ENCODE assay signal across 24 mouse cellular contexts in genomic region chrX:10896193-10896955, GRCm38 (mm10).
DNase-seq lines count a peak whose midpoint lies in the region; ATAC-seq and TF ChIP-seq lines count a peak whose summit lies in the region.
"Had no signal": no experiment of that assay in that cellular context is flagged by ENCODE, and none has a peak within 500 bp of the region (broad histone marks: within the 10 kb centered on the region; RNA-seq: fewer than 3 reads in every experiment).

No protein-coding gene starts in this region.

- WGBS in lung, embryonic 14.5 days: 63% methylated on average over 5 of the region's 5 CpGs
- 55% methylated on average over 5 of the region's 5 CpGs for WGBS in lung, embryonic 16.5 days
- 75% methylated on average over 5 of the region's 5 CpGs for WGBS in lung, adult 2 months

- peak; percentile 17 for DNase-seq in kidney, postnatal 10 days
- DNase-seq in kidney, postnatal 36 days: no peak
- DNase-seq in lung, embryonic 14.5 days: peak; percentile 81
- no peak for DNase-seq in lung, postnatal 36 days
- no peak for DNase-seq in lung, adult 2 months
- peak; percentile 13 to 67 for DNase-seq in lung, postnatal 4 days
- no peak for DNase-seq in lung, postnatal 10 days
- DNase-seq: adrenal gland, adult 8-10 months; adrenal gland, postnatal 14 days; adrenal gland, postnatal 36 days; B cell, adult 2 months; cerebellum, adult 11-12 months; cerebellum, adult 2 months; cerebellum, adult 9-10 months; cerebellum, postnatal 25 days had no signal

- no peaks in the 10 kb centered on the region for H3K27me3 ChIP-seq in lung, embryonic 14.5 days (ENCODE audit: insufficient read depth, low read length)
- no peaks in the 10 kb centered on the region for H3K27me3 ChIP-seq in lung, embryonic 16.5 days (ENCODE audit: control insufficient read depth, insufficient read depth, low read depth, low read length)
- H3K27me3 ChIP-seq: CH12.LX; embryonic facial prominence, embryonic 12.5 days; forebrain, embryonic 13.5 days had no signal

- H3K4me2 ChIP-seq in lung, embryonic 14.5 days: no peak overlapping the region
- no peak overlapping the region for H3K4me2 ChIP-seq in lung, embryonic 16.5 days (ENCODE audit: low read depth, low read length)
- H3K4me2 ChIP-seq: embryonic facial prominence, embryonic 12.5 days; forebrain, embryonic 13.5 days had no signal

- H3K36me3 ChIP-seq in lung, embryonic 14.5 days (ENCODE audit: insufficient read depth): no peaks in the 10 kb centered on the region
- no peaks in the 10 kb centered on the region for H3K36me3 ChIP-seq in lung, embryonic 16.5 days (ENCODE audit: control insufficient read depth, insufficient read depth, low read length)
- H3K36me3 ChIP-seq: embryonic facial prominence, embryonic 10.5 days; embryonic facial prominence, embryonic 12.5 days; G1E had no signal

- H3K9me3 ChIP-seq in lung, embryonic 14.5 days (ENCODE audit: low read depth, low read length): no peaks in the 10 kb centered on the region
- H3K9me3 ChIP-seq in lung, embryonic 16.5 days (ENCODE audit: control insufficient read depth, low read length): no peaks in the 10 kb centered on the region
- H3K9me3 ChIP-seq: embryonic facial prominence, embryonic 10.5 days; embryonic facial prominence, embryonic 12.5 days; forebrain, embryonic 13.5 days; G1E had no signal

- H3K4me1 ChIP-seq in lung, embryonic 14.5 days (ENCODE audit: insufficient read depth): no peaks in the 10 kb centered on the region
- no peaks in the 10 kb centered on the region for H3K4me1 ChIP-seq in lung, embryonic 16.5 days (replicated peaks; ENCODE audit: control insufficient read depth, insufficient read depth, low read length)
- H3K4me1 ChIP-seq in lung, adult 2 months (ENCODE audit: control insufficient read depth, insufficient read depth, low read length): no peaks in the 10 kb centered on the region
- H3K4me1 ChIP-seq: embryonic facial prominence, embryonic 10.5 days; embryonic facial prominence, embryonic 12.5 days; forebrain, embryonic 13.5 days had no signal

- peak overlapping the region; percentile 48; the same call in 1 of the 2 replicates for H3K27ac ChIP-seq in lung, embryonic 14.5 days (ENCODE audit: low read depth)
- peak overlapping the region; percentile 39; the same call in 1 of the 2 replicates for H3K27ac ChIP-seq in lung, embryonic 16.5 days (ENCODE audit: low read length)
- H3K27ac ChIP-seq: embryonic facial prominence, embryonic 10.5 days; embryonic facial prominence, embryonic 12.5 days; forebrain, embryonic 13.5 days had no signal

- ATAC-seq in lung, embryonic 14.5 days (ENCODE audit: insufficient read depth): peak; percentile 96
- peak; percentile 97 for ATAC-seq in lung, embryonic 16.5 days (ENCODE audit: low read depth)
- ATAC-seq: activated CD4-positive, CD25-positive, alpha-beta regulatory T cell, adult 4 months; CD4-positive, CD25-positive, alpha-beta regulatory T cell, adult 4 months; forebrain, embryonic 13.5 days; Patski had no signal

- no peak overlapping the region for H3K4me3 ChIP-seq in lung, embryonic 14.5 days (ENCODE audit: low read depth, low read length)
- no peak overlapping the region for H3K4me3 ChIP-seq in lung, embryonic 16.5 days (ENCODE audit: low read length)
- H3K4me3 ChIP-seq in lung, adult 2 months (replicated peaks; ENCODE audit: extremely low read depth, low read depth, low read length): no peak overlapping the region
- H3K4me3 ChIP-seq: embryonic facial prominence, embryonic 10.5 days; embryonic facial prominence, embryonic 12.5 days; forebrain, embryonic 13.5 days had no signal

- no peak for TF ChIP-seq CTCF in lung, embryonic 14.5 days (IDR thresholded peaks at IDR 0.05; ENCODE audit: low read depth)
- no peak for TF ChIP-seq CTCF in lung, adult 2 months (IDR thresholded peaks at IDR 0.05; ENCODE audit: insufficient read depth, low read length)

- TF ChIP-seq POLR2A in lung, adult 2 months (IDR thresholded peaks at IDR 0.05; ENCODE audit: borderline replicate concordance, extremely low read depth, low read depth, low read length): no peak

- H3K9ac ChIP-seq in lung, embryonic 14.5 days: no peak overlapping the region
- no peak overlapping the region for H3K9ac ChIP-seq in lung, embryonic 16.5 days (ENCODE audit: low read length)
- H3K9ac ChIP-seq: embryonic facial prominence, embryonic 12.5 days; forebrain, embryonic 13.5 days had no signal

Comparison
In these comparisons a context has a peak if more than half of its experiments do, and no peak if none do; other contexts are left out.
1. DNase-seq: peak in kidney, postnatal 10 days (single experiment), lung, embryonic 14.5 days (single experiment) and lung, postnatal 4 days (2 of 2); none in kidney, postnatal 36 days (0 of 2), lung, postnatal 36 days (single experiment), lung, adult 2 months (single experiment) and lung, postnatal 10 days (single experiment).